Mouse (Mus musculus) gastrocnemius, postnatal 25 days (tissue): Measurements from ENCODE around the gene Matk. TPM values are rescaled to one million over a fixed set of nuclear protein-coding genes. Genes with fewer than 3 reads are reported as not detected.
A peak's percentile ranks its signal among the peaks of the same experiment; 100 is the strongest.

ENCODE experiments used
- DNase-seq: peaks from one replicate; pipeline ENCODE4 v3.0.0; 2022
- total RNA-seq, 2 experiments: library from RNA; stranded (reverse); gene quantifications; 1 replicate in 1 of 2; 2 replicates in 1 of 2; pipeline ENCODE4 v1.2.3; 2021

The Matk gene
- total RNA-seq, 2 experiments from 2014 or later: 0.13 to 0.23 TPM

GRCm38 (mm10) chr10:81242021-81242420 is 10.7 kb upstream of the Matk start:
- DNase-seq: no peak

GRCm38 (mm10) chr10:81244146-81244545 is 8.6 kb upstream of the Matk start:
- DNase-seq: no peak

GRCm38 (mm10) chr10:81244595-81244994 is 8.1 kb upstream of the Matk start:
- DNase-seq: peak; percentile 62

- no peak for DNase-seq
Measured at GRCm38 (mm10) chr10:81245166-81245565, 7.6 kb upstream of the Matk start.

- DNase-seq: no peak
Measured at GRCm38 (mm10) chr10:81247804-81248203, 4.9 kb upstream of the Matk start.

- no peak for DNase-seq
Measured at GRCm38 (mm10) chr10:81249442-81249841, 3.3 kb upstream of the Matk start.

- no peak for DNase-seq
Measured at GRCm38 (mm10) chr10:81254886-81255285, 2.2 kb downstream of the Matk start.

- DNase-seq: no peak
Measured at GRCm38 (mm10) chr10:81257158-81258039, 4.7 kb downstream of the Matk start.

- DNase-seq: no peak
Measured at GRCm38 (mm10) chr10:81259225-81259884, 6.6 kb downstream of the Matk start.

- DNase-seq: no peak
Measured at GRCm38 (mm10) chr10:81261025-81261424, 8.3 kb downstream of the Matk start.

- DNase-seq: no peak
Measured at GRCm38 (mm10) chr10:81265540-81265939, 12.8 kb downstream of the Matk start.

- peak; percentile 95 for DNase-seq
Measured at GRCm38 (mm10) chr10:81266211-81267105, 13.7 kb downstream of the Matk start, which contains the start of the genes Mrpl54 and Apba3. TSS of gene Mrpl54 (minus strand) at chr10:81266934. TSS of gene Apba3 (plus strand) at chr10:81266960.

- DNase-seq: peak; percentile 87
Measured at GRCm38 (mm10) chr10:81268056-81268455, 15.3 kb downstream of the Matk start.

- DNase-seq: no peak
Measured at GRCm38 (mm10) chr10:81268643-81269412, 16.1 kb downstream of the Matk start.

- DNase-seq: no peak
Measured at GRCm38 (mm10) chr10:81272356-81272755, 19.6 kb downstream of the Matk start.

- no peak for DNase-seq
Measured at GRCm38 (mm10) chr10:81273842-81274241, 21.1 kb downstream of the Matk start.

GRCm38 (mm10) chr10:81277676-81278075 is 24.9 kb downstream of the Matk start:
- no peak for DNase-seq

- DNase-seq: no peak
Measured at GRCm38 (mm10) chr10:81279496-81279895, 26.8 kb downstream of the Matk start.

GRCm38 (mm10) chr10:81284189-81284588 is 31.5 kb downstream of the Matk start:
- no peak for DNase-seq

GRCm38 (mm10) chr10:81284719-81285118 is 32.0 kb downstream of the Matk start:
- no peak for DNase-seq

- DNase-seq: peak; percentile 84
Measured at GRCm38 (mm10) chr10:81285694-81286450, 33.1 kb downstream of the Matk start.
